Mouse (Mus musculus): ENCODE data around the gene Olfr1239.

The Olfr1239 gene

DNA sequence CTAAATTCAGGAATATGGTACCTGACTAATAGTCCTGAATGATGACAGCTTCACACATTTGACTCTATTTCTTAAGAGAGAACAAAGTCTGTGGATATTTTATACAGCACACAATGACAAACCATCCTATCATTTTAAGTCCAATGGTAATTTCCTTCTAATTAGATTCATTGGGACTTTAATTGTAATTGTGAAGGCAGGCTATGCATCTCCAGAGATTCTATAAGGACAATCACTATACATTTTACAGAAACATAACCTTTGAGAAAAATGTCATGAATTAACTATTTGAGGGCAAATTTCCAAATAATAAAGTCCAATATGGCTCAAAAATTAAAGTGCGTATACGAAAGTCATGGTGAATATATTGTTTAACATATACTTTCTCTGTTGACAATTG is at the start of gene Olfr1239:
TSS of gene Olfr1239 (minus strand) at position 101 of the 400 bp plus-strand sequence.
- DNase-seq: no peak

DNA sequence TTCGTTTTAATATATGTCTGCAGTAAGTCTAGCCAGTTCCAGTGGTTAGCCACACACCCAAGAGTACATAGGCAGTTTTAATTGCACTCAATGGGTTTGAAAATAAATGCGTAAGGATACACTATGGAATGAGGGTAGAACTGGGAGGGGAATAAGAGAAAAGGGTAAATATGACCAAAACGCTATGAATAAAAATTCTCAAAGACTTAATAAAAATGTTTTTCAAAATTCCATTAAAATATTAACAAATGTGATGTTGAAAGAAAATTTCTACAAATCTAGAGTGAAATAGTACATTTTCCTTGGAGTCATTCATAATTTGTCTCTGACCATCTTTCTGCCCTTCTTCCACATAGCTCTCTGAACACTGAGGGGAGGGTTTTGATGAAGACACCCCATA is 22.7 kb upstream of the Olfr1239 start, which contains the start of gene Olfr1240:
TSS of gene Olfr1240 (minus strand) at position 101 of the 400 bp plus-strand sequence.
- no peak for DNase-seq

DNA sequence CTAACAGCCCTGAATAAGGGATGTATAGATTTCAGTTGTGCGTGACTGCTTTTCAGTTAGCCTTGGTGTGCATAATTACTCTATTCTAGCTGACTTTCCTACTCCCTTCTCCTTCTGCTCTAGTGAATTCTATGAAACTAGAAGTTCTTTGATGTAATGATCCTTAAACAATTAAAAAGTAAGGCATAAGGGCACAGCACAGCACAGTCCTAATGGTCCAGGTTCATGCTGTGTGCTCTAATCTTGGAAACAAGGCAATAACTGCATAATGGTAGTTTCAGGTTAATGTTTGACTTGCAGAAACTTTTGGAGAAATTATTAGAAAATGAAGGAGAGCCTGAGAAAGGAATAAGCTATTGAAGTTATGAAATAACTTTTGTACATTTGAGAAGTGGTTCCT is 5.7 kb downstream of the Olfr1239 start:
- DNase-seq: no peak

DNA sequence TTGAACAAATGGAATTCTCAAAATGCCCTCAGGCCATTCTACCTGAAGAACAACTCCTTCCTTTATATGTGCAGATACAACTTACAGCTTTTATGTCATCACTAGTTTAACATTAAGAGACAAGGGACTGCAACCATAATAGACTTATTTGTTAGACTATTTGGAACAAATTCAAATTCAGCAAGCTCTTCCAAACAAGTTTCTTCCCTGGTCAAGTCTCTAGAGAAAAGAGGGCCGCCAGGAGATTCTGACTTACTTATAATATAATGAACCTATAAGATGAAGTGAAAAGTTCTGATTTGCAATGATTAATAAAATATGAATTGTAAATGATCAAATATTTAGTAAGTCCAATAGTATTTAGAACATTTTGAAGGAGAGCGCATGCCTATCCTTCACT is 10.6 kb downstream of the Olfr1239 start, which contains the start of gene Olfr1238:
TSS of gene Olfr1238 (minus strand) at position 101 of the 400 bp plus-strand sequence.
- DNase-seq: no peak

DNA sequence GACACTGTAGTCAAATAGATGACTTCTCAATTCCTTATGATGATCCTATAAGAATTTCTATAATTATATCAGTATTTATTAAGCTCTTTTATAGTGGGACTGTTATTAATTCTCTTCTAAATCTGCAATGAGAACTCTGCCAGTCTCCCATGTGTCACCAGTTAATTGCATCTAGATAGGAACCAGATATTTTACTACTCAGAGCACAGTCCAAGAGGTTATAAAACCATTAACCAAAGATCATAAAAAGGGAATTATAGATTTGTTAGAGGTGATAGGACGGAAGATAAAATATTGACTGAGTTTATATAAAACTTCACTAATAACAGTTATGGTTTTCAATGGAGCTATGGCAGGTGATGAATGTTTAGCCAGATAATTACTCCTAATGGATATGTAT is 19.3 kb downstream of the Olfr1239 start:
- DNase-seq: no peak
